13 mouse cellular contexts compared by ENCODE assay signal in the genomic region with DNA sequence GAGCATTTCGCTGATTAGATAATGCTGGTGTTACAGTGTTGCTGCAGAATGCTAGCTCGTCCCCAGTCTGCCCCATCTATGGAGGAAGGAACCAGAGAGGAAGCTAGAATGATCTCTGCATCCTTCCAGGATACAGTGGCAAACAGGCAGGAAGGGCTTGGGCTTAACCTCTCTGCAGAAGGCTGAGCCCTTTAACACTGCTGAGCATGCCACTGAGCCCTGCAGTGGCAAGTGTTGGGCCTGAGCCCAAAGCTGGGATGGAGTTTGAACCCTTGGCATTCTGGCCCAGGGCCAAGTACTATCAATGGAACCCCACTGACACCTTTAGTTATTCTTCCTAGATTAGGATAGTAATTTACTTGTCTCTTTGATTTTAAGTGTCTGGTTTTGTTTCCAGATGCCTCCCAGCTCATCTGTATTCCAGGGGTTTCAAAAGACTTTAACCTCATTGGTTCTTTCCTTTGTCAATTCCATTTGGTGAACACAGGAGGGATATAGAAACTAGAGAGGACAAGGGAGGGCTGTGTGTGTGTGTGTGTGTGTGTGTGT.
DNase-seq lines count a peak whose midpoint lies in the region; ATAC-seq lines count a peak whose summit lies in the region.
"Had no signal": no experiment of that assay in that cellular context is flagged by ENCODE, and none has a peak within 500 bp of the region (broad histone marks: within the 10 kb centered on the region; RNA-seq: fewer than 3 reads in every experiment).

No protein-coding gene starts in this region.

- no peak for DNase-seq in hindbrain, embryonic 14.5 days (ENCODE audit: low spot score)
- DNase-seq in brain, embryonic 18.5 days (ENCODE audit: low read depth, low spot score) = peak; percentile 32
- DNase-seq in kidney, postnatal 10 days = peak; percentile 76
- no peak for DNase-seq in thymus, adult 18-20 months
- DNase-seq in embryo, embryonic 10 days (ENCODE audit: low spot score) = no peak
- no peak for DNase-seq in frontal cortex, postnatal 25 days (ENCODE audit: low spot score in 2 of 2)
- DNase-seq: adrenal gland, adult 8-10 months; gastrocnemius, postnatal 10 days; thymus, postnatal 25 days had no signal

- 0 out of 2 replicates have a peak overlapping the region, but pooled peaks have one; percentile 8 for H3K9ac ChIP-seq in hindbrain, embryonic 12.5 days
- H3K9ac ChIP-seq in hindbrain, embryonic 14.5 days = no peak overlapping the region
- no peak overlapping the region for H3K9ac ChIP-seq in forebrain, embryonic 12.5 days

- no peaks in the 10 kb centered on the region for H3K27me3 ChIP-seq in hindbrain, embryonic 12.5 days
- no peaks in the 10 kb centered on the region for H3K27me3 ChIP-seq in hindbrain, embryonic 14.5 days (ENCODE audit: control insufficient read depth, insufficient read depth, low read length)
- no peaks in the 10 kb centered on the region for H3K27me3 ChIP-seq in forebrain, embryonic 12.5 days
- H3K27me3 ChIP-seq: megakaryocyte, embryonic 14.5 days had no signal

- ATAC-seq in hindbrain, embryonic 12.5 days (ENCODE audit: low FRiP score) = peak; percentile 50; the same call in 1 of the 2 replicates
- no peak for ATAC-seq in hindbrain, embryonic 14.5 days (ENCODE audit: low FRiP score)
- peak; percentile 73; the same call in 1 of the 2 replicates for ATAC-seq in forebrain, embryonic 12.5 days (ENCODE audit: low FRiP score)
- ATAC-seq: inflammation-experienced regulatory T-cells, adult 6 months had no signal

- H3K9me3 ChIP-seq in hindbrain, embryonic 12.5 days (replicated peaks) = no peaks in the 10 kb centered on the region
- no peaks in the 10 kb centered on the region for H3K9me3 ChIP-seq in hindbrain, embryonic 14.5 days (ENCODE audit: control insufficient read depth, low read length)
- H3K9me3 ChIP-seq in forebrain, embryonic 12.5 days = no peaks in the 10 kb centered on the region
- H3K9me3 ChIP-seq: megakaryocyte, embryonic 14.5 days had no signal

- H3K4me2 ChIP-seq in hindbrain, embryonic 12.5 days (replicated peaks) = no peak overlapping the region
- no peak overlapping the region for H3K4me2 ChIP-seq in hindbrain, embryonic 14.5 days (replicated peaks)
- H3K4me2 ChIP-seq in forebrain, embryonic 12.5 days = no peak overlapping the region

- 74% methylated on average over 2 of the region's 2 CpGs for WGBS in hindbrain, embryonic 12.5 days
- WGBS in hindbrain, embryonic 14.5 days = 71% methylated on average over 2 of the region's 2 CpGs
- 64% methylated on average over 2 of the region's 2 CpGs for WGBS in forebrain, embryonic 12.5 days

- no peak overlapping the region for H3K4me3 ChIP-seq in hindbrain, embryonic 12.5 days
- no peak overlapping the region for H3K4me3 ChIP-seq in hindbrain, embryonic 14.5 days (replicated peaks; ENCODE audit: low read length)
- H3K4me3 ChIP-seq in forebrain, embryonic 12.5 days (replicated peaks) = no peak overlapping the region
- H3K4me3 ChIP-seq: megakaryocyte, embryonic 14.5 days had no signal

- H3K36me3 ChIP-seq in hindbrain, embryonic 12.5 days = no peaks in the 10 kb centered on the region
- H3K36me3 ChIP-seq in hindbrain, embryonic 14.5 days (replicated peaks; ENCODE audit: control insufficient read depth, insufficient read depth) = no peaks in the 10 kb centered on the region
- H3K36me3 ChIP-seq in forebrain, embryonic 12.5 days (replicated peaks) = no peaks in the 10 kb centered on the region

- no peak overlapping the region; the same call in 1 of the 2 replicates for H3K27ac ChIP-seq in hindbrain, embryonic 12.5 days
- no peak overlapping the region for H3K27ac ChIP-seq in hindbrain, embryonic 14.5 days
- peak overlapping the region; percentile 25; the same call in 1 of the 2 replicates for H3K27ac ChIP-seq in forebrain, embryonic 12.5 days

- H3K4me1 ChIP-seq in hindbrain, embryonic 12.5 days = peaks cover 11% of the 10 kb centered on the region
- H3K4me1 ChIP-seq in hindbrain, embryonic 14.5 days (replicated peaks; ENCODE audit: control insufficient read depth, insufficient read depth, low read length) = peaks cover 11% of the 10 kb centered on the region; the same call in 1 of the 2 replicates
- H3K4me1 ChIP-seq in forebrain, embryonic 12.5 days = peaks cover 21% of the 10 kb centered on the region
- H3K4me1 ChIP-seq: megakaryocyte, embryonic 14.5 days had no signal

Comparison
In these comparisons a context has a peak if more than half of its experiments do, and no peak if none do; other contexts are left out.
1. DNase-seq: peak in brain, embryonic 18.5 days (single experiment) and kidney, postnatal 10 days (single experiment); none in hindbrain, embryonic 14.5 days (single experiment), thymus, adult 18-20 months (0 of 2), embryo, embryonic 10 days (single experiment) and frontal cortex, postnatal 25 days (0 of 2).